Mouse (Mus musculus) heart, embryonic 14.5 days (tissue): ENCODE data around the gene Cenpp. TPM values are rescaled to one million over a fixed set of nuclear protein-coding genes. Genes with fewer than 3 reads are reported as not detected.

Source experiments
- polyA plus RNA-seq: library from polyadenylated mRNA; unstranded; fragments of >200 nt; fragmentation: Nextera tagmentation; extraction: Ambion mirVana; gene quantifications from 2 replicates; pipeline ENCODE4 v1.2.1, GENCODE M21; 2014

Cenpp gene
- polyA plus RNA-seq, 1 experiment from 2014 or later: 27.5 TPM

Other genes with a start within 250 kb of the Cenpp start
- gene Ippk, start 231.5 kb downstream of the Cenpp start, polyA plus RNA-seq: 10.8 and 11.2 TPM in 2 replicates
- gene Tes3-ps, start 159.5 kb downstream of the Cenpp start, polyA plus RNA-seq: 0.54 and 0.73 TPM in 2 replicates
- gene Ecm2, start 148.0 kb downstream of the Cenpp start, polyA plus RNA-seq: 3.7 and 5.6 TPM in 2 replicates
- 17.9 and 19.9 TPM in 2 replicates for gene Aspn, start 108.3 kb downstream of the Cenpp start, polyA plus RNA-seq
- 0.19 and 0.45 TPM in 2 replicates for gene Omd, start 70.3 kb downstream of the Cenpp start, polyA plus RNA-seq
- gene Ogn, start 44.7 kb downstream of the Cenpp start, polyA plus RNA-seq: 30.3 and 39.4 TPM in 2 replicates
- 9.7 and 14.3 TPM in 2 replicates for gene Nol8, start 293 bp upstream of the Cenpp start, polyA plus RNA-seq
- gene Iars, start 29.3 kb upstream of the Cenpp start, polyA plus RNA-seq: 52.0 and 59.3 TPM in 2 replicates
- gene Gm30302, start 146.2 kb upstream of the Cenpp start, polyA plus RNA-seq: 0.07 and 0.09 TPM in 2 replicates